Mouse (Mus musculus) 3T3-L1 (cell line): Measurements from ENCODE around the gene Speer4b.
"Not testable (repeated sequence)": the region's sequence is repeated elsewhere in the genome, so short reads cannot be mapped to it uniquely, and the experiment has no call there.

ENCODE experiments used
- DNase-seq: peaks from one replicate; pipeline ENCODE4 v3.0.0-alpha.2; 2015; ENCODE audit warnings: low read depth, low spot score

The Speer4b gene

GRCm38 (mm10) chr5:27501338-27501737 lies at the start of gene Speer4b:
Speer4b (minus strand) TSS chr5:27501438.
- not testable (repeated sequence) for DNase-seq

GRCm38 (mm10) chr5:27549291-27549690 lies 48.1 kb upstream of the Speer4b start:
- no peak for DNase-seq

DNA sequence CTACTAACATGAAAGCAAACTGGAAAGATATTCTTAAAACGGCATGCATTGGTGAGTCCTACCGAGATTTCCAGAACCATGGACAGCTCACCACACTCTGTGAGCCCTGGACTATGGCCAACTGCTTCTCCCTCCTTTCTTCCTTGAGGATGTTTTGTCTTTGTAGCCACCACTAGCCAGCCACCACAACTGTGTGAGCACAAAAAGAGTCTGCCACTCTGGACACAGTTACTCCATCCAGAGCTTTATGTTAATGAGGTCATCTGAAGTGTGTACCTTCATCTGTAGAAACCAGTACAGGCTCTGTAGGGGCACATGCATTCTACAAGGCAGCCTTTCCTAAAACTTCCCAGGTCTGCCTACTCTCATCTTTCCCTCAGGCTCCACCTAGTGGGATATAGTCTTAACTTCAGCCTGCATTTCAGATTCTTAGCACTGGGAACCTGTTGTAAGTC lies 43.6 kb upstream of the Speer4b start:
- DNase-seq, result peak; percentile 14

DNA sequence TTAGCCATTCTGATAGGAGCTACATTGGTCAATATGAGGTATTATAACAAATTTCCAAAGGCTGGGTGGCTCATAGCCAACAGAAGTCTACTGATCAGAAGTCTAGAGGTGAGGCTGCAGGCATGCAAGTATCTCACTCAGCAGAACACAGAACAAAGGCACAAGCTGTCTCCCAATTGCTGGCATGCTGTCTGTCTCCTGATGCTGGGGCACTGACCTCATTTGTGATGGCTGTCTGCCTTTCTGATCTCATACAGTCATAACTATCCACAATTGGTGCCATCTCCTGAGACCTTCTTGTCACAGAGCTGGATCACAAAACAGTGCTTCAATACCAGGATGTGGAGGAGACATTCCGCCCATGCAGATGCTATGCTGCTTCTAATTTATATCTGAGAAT lies 25.7 kb upstream of the Speer4b start:
- DNase-seq, result no peak

GRCm38 (mm10) chr5:27518716-27519115 lies 17.5 kb upstream of the Speer4b start:
- no peak for DNase-seq

GRCm38 (mm10) chr5:27490942-27491341 lies 10.3 kb downstream of the Speer4b start:
- DNase-seq, result no peak

DNA sequence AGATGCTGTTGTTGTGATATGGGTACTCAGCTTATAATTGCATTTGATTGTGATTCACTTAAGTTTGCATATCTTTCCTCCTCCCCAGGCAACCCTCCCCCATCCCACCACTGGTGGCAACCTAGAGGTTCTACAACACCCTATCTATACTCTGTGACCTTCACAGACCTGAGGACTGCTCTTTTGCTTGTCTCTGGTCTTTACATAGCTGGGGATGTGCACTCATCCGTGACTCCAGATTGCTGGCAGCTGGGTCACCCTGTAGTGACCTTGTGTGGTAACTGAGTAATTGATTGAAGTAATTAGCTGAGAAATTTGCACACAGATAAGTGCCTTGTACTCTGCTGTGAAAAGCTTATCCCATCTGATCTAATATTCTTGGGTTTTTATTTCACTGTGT lies 15.1 kb downstream of the Speer4b start:
- DNase-seq, result no peak

DNA sequence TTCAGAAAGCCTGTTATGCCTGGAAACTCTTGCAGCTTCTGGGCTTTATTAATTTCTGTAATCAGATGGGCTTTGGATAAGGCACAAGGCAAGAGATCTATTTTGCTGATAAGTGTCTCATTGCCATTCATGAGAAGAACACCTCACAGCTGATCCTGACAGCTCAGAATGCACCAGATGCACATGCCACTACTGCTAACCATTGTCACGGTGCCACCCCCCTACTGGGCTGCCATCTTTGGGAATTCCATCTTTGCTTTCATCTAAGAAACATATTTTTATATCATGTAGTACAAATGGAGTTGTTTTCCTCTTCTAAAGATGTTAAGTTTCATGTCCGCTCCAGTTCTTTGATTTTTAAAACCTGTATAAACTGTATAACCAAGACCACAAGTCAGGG lies 19.5 kb downstream of the Speer4b start:
- no peak for DNase-seq

DNA sequence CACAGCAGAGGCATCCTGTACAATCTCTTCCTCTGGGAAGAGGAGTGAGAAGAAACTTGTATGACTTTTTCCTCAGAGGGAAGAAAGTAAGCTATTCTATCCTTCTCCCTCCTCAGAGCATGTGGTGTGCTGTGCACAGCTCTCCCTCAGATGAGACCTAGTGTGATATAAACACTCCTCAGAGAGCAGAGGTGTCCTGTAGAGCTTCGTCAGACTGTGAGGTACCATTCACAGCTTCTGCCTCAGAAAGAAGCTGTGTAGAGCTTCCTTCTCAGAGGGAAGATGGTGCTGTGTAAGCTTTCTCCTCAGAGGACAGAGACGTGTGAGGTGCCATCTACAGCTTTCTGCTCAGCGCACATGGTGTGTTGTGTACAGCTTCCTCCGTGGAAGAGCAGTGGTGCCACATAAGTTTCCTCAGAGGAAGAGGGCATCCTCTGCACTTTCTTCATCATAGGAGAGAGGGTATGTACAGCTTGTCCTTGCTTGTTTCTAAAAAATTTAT lies 26.2 kb downstream of the Speer4b start:
- no peak for DNase-seq

GRCm38 (mm10) chr5:27457686-27458085 lies 43.6 kb downstream of the Speer4b start:
- DNase-seq, result no peak

DNA sequence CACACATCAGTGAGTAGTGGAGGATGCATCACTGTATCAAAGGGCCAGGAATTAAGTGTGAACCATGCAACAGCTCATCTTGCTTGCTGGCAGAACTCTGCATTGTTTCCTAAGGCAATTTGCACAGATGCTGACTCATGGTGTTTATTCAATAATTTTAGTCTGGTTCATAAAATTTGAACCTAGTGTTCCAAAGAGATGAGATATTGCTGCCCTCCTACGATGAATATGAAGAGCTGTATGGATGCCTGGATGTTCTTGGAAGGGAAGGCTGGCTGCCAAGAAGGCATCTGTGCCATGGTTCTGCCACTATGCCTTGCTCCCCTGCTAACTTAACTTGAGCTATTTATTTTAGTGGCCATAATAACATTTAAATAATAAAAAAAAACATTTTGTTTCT lies 44.3 kb downstream of the Speer4b start:
- DNase-seq, result no peak

DNA sequence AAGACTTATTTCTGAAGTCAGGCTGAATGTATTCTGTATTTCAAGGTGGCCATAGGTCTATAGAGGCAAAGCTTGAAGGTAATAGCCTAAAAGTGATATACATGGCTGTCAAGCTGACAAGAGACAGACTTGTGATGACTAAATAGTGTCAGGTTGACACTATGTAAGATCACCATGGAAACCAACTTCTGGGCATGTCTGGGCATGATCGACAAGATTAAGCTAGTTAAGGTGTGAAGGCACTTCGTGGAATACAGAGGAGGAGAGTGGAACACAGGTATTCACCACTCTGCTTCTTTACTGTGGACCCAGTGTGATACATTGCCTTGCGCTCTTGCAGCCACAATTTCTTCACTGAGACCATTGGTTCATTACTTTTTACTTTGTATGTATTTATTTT lies 46.9 kb downstream of the Speer4b start:
- no peak for DNase-seq

- DNase-seq, result no peak
Observed at GRCm38 (mm10) chr5:27453201-27453845, 47.9 kb downstream of the Speer4b start.
